Comparison of ENCODE assay signal across 8 mouse cellular contexts in the genomic region with DNA sequence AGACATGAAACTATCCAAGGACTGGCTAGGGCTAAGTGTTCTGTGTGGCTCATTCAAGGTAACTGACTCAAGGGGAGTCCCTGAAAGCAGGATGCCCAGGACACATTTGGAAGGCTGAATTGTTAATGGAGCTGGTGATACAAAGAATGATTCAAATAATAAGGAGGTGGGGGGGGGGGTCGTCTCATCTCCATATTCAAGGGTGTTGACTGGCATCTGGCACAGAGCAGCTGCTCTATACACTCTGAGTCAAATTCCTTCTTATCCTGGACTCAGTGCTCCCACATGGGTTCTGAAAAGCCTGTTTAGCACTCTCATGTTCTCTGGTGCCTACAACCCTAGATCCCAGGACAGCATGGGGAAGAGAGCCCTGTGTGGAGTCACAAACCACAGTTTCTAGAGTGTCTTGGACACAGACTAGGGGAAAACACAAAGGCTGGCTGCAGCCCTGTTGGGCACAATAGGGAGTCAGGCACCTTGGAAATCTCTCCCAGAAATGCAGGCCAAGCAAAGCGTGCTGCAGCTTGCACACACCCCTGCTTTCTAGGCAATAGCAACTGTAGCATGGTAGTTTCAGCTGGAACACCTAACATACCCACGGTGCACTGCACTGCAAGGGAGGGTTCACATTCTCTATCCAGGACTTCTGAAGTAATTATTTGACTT. TPM values are rescaled to one million over a fixed set of nuclear protein-coding genes. Genes with fewer than 3 reads are reported as not detected.
A peak's percentile ranks its signal among the peaks of the same experiment; 100 is the strongest.
DNase-seq lines count a peak whose midpoint lies in the region; ATAC-seq and TF ChIP-seq lines count a peak whose summit lies in the region.

No protein-coding gene starts in this region.

- peaks cover 78% of the 10 kb centered on the region for H3K4me1 ChIP-seq in forebrain, embryonic 12.5 days
- H3K4me1 ChIP-seq in forebrain, embryonic 15.5 days, result peaks cover 49% of the 10 kb centered on the region
- peaks cover 65% of the 10 kb centered on the region for H3K4me1 ChIP-seq in lung, embryonic 14.5 days (ENCODE audit: insufficient read depth)
- H3K4me1 ChIP-seq in hindbrain, embryonic 13.5 days (replicated peaks), result peaks cover 67% of the 10 kb centered on the region
- H3K4me1 ChIP-seq in stomach, embryonic 14.5 days (ENCODE audit: control insufficient read depth, insufficient read depth, low read length), result peaks cover 48% of the 10 kb centered on the region

- H3K9me3 ChIP-seq in forebrain, embryonic 12.5 days, result no peaks in the 10 kb centered on the region
- no peaks in the 10 kb centered on the region for H3K9me3 ChIP-seq in forebrain, embryonic 15.5 days
- no peaks in the 10 kb centered on the region for H3K9me3 ChIP-seq in lung, embryonic 14.5 days (ENCODE audit: low read depth, low read length)
- no peaks in the 10 kb centered on the region for H3K9me3 ChIP-seq in hindbrain, embryonic 13.5 days
- H3K9me3 ChIP-seq in stomach, embryonic 14.5 days (ENCODE audit: control insufficient read depth, low read depth, low read length), result no peaks in the 10 kb centered on the region

- WGBS in forebrain, embryonic 12.5 days, result 37% methylated on average over 3 of the region's 3 CpGs
- WGBS in forebrain, embryonic 15.5 days, result 46% methylated on average over 3 of the region's 3 CpGs
- 65% methylated on average over 3 of the region's 3 CpGs for WGBS in lung, embryonic 14.5 days
- WGBS in hindbrain, embryonic 13.5 days, result 35% methylated on average over 3 of the region's 3 CpGs
- 61% methylated on average over 3 of the region's 3 CpGs for WGBS in stomach, embryonic 14.5 days

- no peak overlapping the region for H3K9ac ChIP-seq in forebrain, embryonic 12.5 days
- H3K9ac ChIP-seq in forebrain, embryonic 15.5 days (replicated peaks), result no peak overlapping the region
- no peak overlapping the region for H3K9ac ChIP-seq in lung, embryonic 14.5 days
- no peak overlapping the region for H3K9ac ChIP-seq in hindbrain, embryonic 13.5 days
- no peak overlapping the region for H3K9ac ChIP-seq in stomach, embryonic 14.5 days (replicated peaks; ENCODE audit: low read depth, low read length)

- H3K27ac ChIP-seq in forebrain, embryonic 12.5 days, result peak overlapping the region; percentile 63
- no peak overlapping the region for H3K27ac ChIP-seq in forebrain, embryonic 15.5 days (replicated peaks)
- peak overlapping the region; percentile 98 for H3K27ac ChIP-seq in lung, embryonic 14.5 days (ENCODE audit: low read depth)
- peak overlapping the region; percentile 44 for H3K27ac ChIP-seq in hindbrain, embryonic 13.5 days
- peak overlapping the region; percentile 81; the same call in 1 of the 2 replicates for H3K27ac ChIP-seq in stomach, embryonic 14.5 days (ENCODE audit: low read length)

- no peak overlapping the region for H3K4me2 ChIP-seq in forebrain, embryonic 12.5 days
- H3K4me2 ChIP-seq in forebrain, embryonic 15.5 days (replicated peaks), result no peak overlapping the region
- no peak overlapping the region for H3K4me2 ChIP-seq in lung, embryonic 14.5 days
- H3K4me2 ChIP-seq in hindbrain, embryonic 13.5 days, result no peak overlapping the region
- H3K4me2 ChIP-seq in stomach, embryonic 14.5 days (replicated peaks; ENCODE audit: low read depth, low read length), result no peak overlapping the region

- ATAC-seq in forebrain, embryonic 12.5 days (ENCODE audit: low FRiP score), result no peak
- ATAC-seq in forebrain, embryonic 15.5 days (replicated peaks), result no peak
- ATAC-seq in lung, embryonic 14.5 days (ENCODE audit: insufficient read depth), result no peak
- no peak for ATAC-seq in hindbrain, embryonic 13.5 days (ENCODE audit: low FRiP score)
- no peak for ATAC-seq in stomach, embryonic 14.5 days (ENCODE audit: insufficient number of reproducible peaks, insufficient read depth, low FRiP score, low read depth)

- TF ChIP-seq CTCF in lung, embryonic 14.5 days (IDR thresholded peaks at IDR 0.05; ENCODE audit: low read depth), result no peak

- no peak for DNase-seq in lung, embryonic 14.5 days
- DNase-seq in lung, postnatal 25 days (ENCODE audit: low spot score), result no peak
- DNase-seq in cerebellum, adult 8-10 months, result no peak
- no peak for DNase-seq in kidney, postnatal 4 days

- H3K4me3 ChIP-seq in forebrain, embryonic 12.5 days (replicated peaks), result no peak overlapping the region
- no peak overlapping the region for H3K4me3 ChIP-seq in forebrain, embryonic 15.5 days
- H3K4me3 ChIP-seq in lung, embryonic 14.5 days (ENCODE audit: low read depth, low read length), result no peak overlapping the region
- no peak overlapping the region for H3K4me3 ChIP-seq in hindbrain, embryonic 13.5 days
- H3K4me3 ChIP-seq in stomach, embryonic 14.5 days (ENCODE audit: low read depth, low read length), result no peak overlapping the region

- H3K27me3 ChIP-seq in forebrain, embryonic 12.5 days, result no peaks in the 10 kb centered on the region; the same call in 1 of the 2 replicates
- H3K27me3 ChIP-seq in forebrain, embryonic 15.5 days, result no peaks in the 10 kb centered on the region
- no peaks in the 10 kb centered on the region for H3K27me3 ChIP-seq in lung, embryonic 14.5 days (ENCODE audit: insufficient read depth, low read length)
- no peaks in the 10 kb centered on the region for H3K27me3 ChIP-seq in hindbrain, embryonic 13.5 days
- H3K27me3 ChIP-seq in stomach, embryonic 14.5 days (ENCODE audit: control insufficient read depth, insufficient read depth, low read length), result no peaks in the 10 kb centered on the region

- no peaks in the 10 kb centered on the region for H3K36me3 ChIP-seq in forebrain, embryonic 12.5 days (replicated peaks)
- H3K36me3 ChIP-seq in forebrain, embryonic 15.5 days, result no peaks in the 10 kb centered on the region
- no peaks in the 10 kb centered on the region for H3K36me3 ChIP-seq in lung, embryonic 14.5 days (ENCODE audit: insufficient read depth)
- H3K36me3 ChIP-seq in hindbrain, embryonic 13.5 days, result no peaks in the 10 kb centered on the region
- no peaks in the 10 kb centered on the region for H3K36me3 ChIP-seq in stomach, embryonic 14.5 days (ENCODE audit: control insufficient read depth, insufficient read depth, low read length)

RNA-seq across cellular contexts. Expression of gene Fignl1, which starts 16.3 kb away (rescaled TPM):
- 76.3 and 80.5 TPM in 2 replicates for polyA plus RNA-seq in forebrain, embryonic 12.5 days (2016; fragmentation: Nextera tagmentation; extraction: Ambion mirVana)
- polyA plus RNA-seq in forebrain, embryonic 15.5 days (2015; fragmentation: Nextera tagmentation; extraction: Ambion mirVana), result 26.1 and 29.9 TPM in 2 replicates
- 97.5 and 102 TPM in 2 replicates for polyA plus RNA-seq in lung, embryonic 14.5 days (2014; fragmentation: Nextera tagmentation; extraction: Ambion mirVana)
- 15.4 and 15.5 TPM in 2 replicates for polyA plus RNA-seq in hindbrain, embryonic 13.5 days (2015; fragmentation: Nextera tagmentation; extraction: Ambion mirVana)
- 52.6 and 56.5 TPM in 2 replicates for polyA plus RNA-seq in stomach, embryonic 14.5 days (2014; fragmentation: Nextera tagmentation; extraction: Ambion mirVana)
